Mouse (Mus musculus): Measurements from ENCODE around the gene Phf6. TPM values are rescaled to one million over a fixed set of nuclear protein-coding genes. Genes with fewer than 3 reads are reported as not detected.
"Not testable (repeated sequence)": the region's sequence is repeated elsewhere in the genome, so short reads cannot be mapped to it uniquely, and the experiment has no call there.

The Phf6 gene
- polyA plus RNA-seq, 1 experiment: 30.8 TPM

DNA sequence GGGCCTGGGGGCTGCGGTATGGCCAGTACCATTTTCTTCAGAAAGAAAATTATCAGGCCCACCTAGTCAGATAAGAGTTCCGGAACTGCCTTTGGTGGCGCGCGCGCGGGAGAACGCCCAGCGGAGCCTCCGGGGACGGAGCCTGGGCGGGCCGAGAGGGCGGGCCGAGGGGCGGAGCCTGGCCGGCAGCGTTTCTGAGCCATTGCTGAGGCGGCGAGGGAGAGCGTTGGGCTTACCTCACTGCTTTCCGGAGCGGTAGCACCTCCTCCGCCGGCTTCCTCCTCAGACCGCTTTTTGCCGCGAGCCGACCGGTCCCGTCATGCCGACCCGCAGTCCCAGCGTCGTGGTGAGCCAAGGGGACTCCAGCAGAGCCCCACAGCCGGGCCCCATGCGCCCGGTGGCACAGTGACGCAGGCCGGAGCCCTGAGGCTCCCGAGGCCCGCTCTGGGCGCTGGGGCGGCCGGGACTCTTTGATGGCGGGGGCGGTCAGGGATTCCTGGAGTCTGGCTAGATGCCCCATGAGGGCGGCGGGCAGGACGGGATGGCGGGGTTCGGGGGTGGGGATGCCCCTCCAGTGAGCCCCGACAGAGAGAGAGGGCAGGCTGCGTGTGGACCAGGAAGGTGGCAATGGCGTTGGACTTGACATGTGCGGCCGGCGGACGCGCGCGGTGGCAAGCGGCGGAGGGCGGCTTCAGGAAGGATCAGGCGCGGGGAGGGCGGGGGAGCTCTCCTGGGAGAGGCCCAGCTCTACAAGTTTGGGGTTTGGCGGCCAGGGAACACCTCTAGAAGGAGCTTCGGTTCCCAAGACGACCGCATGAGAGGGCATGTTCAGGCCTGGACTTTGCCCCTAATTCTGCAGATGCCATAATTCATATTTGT is 76.1 kb downstream of the Phf6 start, which contains the start of gene Hprt:
TSS of gene Hprt (plus strand) at position 233 of the 879 bp plus-strand sequence.
- no peaks in the 10 kb centered on the region for H3K4me1 ChIP-seq (ENCODE audit: control insufficient read depth, insufficient read depth, low read length)
- TF ChIP-seq CTCF (IDR thresholded peaks at IDR 0.05; ENCODE audit: low read depth, low read length) (no peak), POLR2A (IDR thresholded peaks at IDR 0.05; ENCODE audit: insufficient read depth, low read length) (peak; percentile 72), EP300 (IDR thresholded peaks at IDR 0.05; ENCODE audit: insufficient read depth, low read depth, low read length) (no peak)
- peak within 1 kb of the TSS; percentile 83 for H3K27ac ChIP-seq (ENCODE audit: insufficient read depth, low read length)
- H3K9me3 ChIP-seq (replicated peaks; ENCODE audit: control insufficient read depth, insufficient read depth, low read length, poor library complexity, severe bottlenecking): no peaks in the 10 kb centered on the region
- H3K27me3 ChIP-seq (ENCODE audit: control insufficient read depth, insufficient read depth, low read length, poor library complexity, severe bottlenecking): no peaks in the 10 kb centered on the region
- H3K9ac ChIP-seq (ENCODE audit: low read depth, poor library complexity, severe bottlenecking): peak within 1 kb of the TSS; percentile 97
- H3K4me3 ChIP-seq (ENCODE audit: low read depth, low read length): peak within 1 kb of the TSS; percentile 100
- H3K36me3 ChIP-seq (ENCODE audit: control insufficient read depth, insufficient read depth, low read length, poor library complexity, severe bottlenecking): no peaks in the 10 kb centered on the region

DNA sequence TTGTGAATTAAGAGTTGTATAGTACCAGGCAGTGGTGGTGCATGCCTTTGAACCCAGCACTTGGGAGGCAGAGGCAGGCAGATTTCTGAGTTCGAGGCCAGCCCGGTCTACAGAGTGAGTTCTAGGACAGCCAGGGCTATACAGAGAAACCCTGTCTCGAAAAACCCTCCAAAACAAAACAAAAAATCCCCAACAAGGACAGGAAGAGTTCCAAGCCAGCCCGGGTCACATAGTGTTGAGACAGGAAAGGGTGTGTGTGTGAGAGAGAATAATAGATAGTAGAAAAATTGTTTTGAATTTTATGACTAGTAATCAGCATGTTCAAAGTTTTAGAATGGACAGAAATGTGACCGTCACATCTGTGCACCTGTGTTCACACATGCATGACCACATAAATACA is 82.7 kb downstream of the Phf6 start:
- not testable (repeated sequence) for H3K27ac ChIP-seq (ENCODE audit: insufficient read depth, low read length); H3K27me3 ChIP-seq (ENCODE audit: control insufficient read depth, insufficient read depth, low read length, poor library complexity, severe bottlenecking)

GRCm38 (mm10) chrX:53004887-53005286 is 92.8 kb downstream of the Phf6 start:
- not testable (repeated sequence) for H3K36me3 ChIP-seq (ENCODE audit: control insufficient read depth, insufficient read depth, low read length, poor library complexity, severe bottlenecking); H3K9ac ChIP-seq (ENCODE audit: low read depth, poor library complexity, severe bottlenecking); H3K4me3 ChIP-seq (ENCODE audit: low read depth, low read length); H3K27ac ChIP-seq (ENCODE audit: insufficient read depth, low read length); H3K9me3 ChIP-seq (replicated peaks; ENCODE audit: control insufficient read depth, insufficient read depth, low read length, poor library complexity, severe bottlenecking); H3K27me3 ChIP-seq (ENCODE audit: control insufficient read depth, insufficient read depth, low read length, poor library complexity, severe bottlenecking); H3K4me1 ChIP-seq (ENCODE audit: control insufficient read depth, insufficient read depth, low read length)

More for the DNA sequence above, 82.7 kb downstream of the Phf6 start:
- not testable (repeated sequence) for H3K9ac ChIP-seq (ENCODE audit: low read depth, poor library complexity, severe bottlenecking); H3K4me3 ChIP-seq (ENCODE audit: low read depth, low read length); H3K36me3 ChIP-seq (ENCODE audit: control insufficient read depth, insufficient read depth, low read length, poor library complexity, severe bottlenecking); H3K9me3 ChIP-seq (replicated peaks; ENCODE audit: control insufficient read depth, insufficient read depth, low read length, poor library complexity, severe bottlenecking); H3K4me1 ChIP-seq (ENCODE audit: control insufficient read depth, insufficient read depth, low read length)

DNA sequence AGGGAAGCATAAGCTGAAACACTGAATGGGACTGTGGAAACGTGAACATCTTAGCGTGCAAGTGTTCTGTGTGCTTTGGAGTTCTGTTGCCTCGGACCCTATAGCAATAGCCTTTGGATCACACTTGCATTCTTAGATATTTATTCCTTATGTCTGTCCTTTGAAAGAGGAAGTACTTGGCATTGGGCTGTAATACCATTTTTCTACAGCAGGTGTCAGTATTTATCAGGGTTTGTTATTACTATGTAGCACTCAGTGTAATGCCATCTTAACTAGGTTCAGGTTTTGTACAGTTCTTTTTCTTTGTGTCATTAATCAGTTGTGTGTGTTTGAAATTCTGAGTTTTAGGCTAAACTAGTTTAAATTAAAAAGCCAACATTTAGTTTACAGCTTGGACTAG is 94.0 kb downstream of the Phf6 start:
- Histone ChIP-seq H3K4me3 (ENCODE audit: low read depth, low read length) (no peak overlapping the region), H3K36me3 (ENCODE audit: control insufficient read depth, insufficient read depth, low read length, poor library complexity, severe bottlenecking) (peaks cover 10% of the 10 kb centered on the region), H3K4me1 (ENCODE audit: control insufficient read depth, insufficient read depth, low read length) (no peaks in the 10 kb centered on the region), H3K27me3 (ENCODE audit: control insufficient read depth, insufficient read depth, low read length, poor library complexity, severe bottlenecking) (no peaks in the 10 kb centered on the region), H3K9me3 (replicated peaks; ENCODE audit: control insufficient read depth, insufficient read depth, low read length, poor library complexity, severe bottlenecking) (no peaks in the 10 kb centered on the region), H3K27ac (ENCODE audit: insufficient read depth, low read length) (no peak overlapping the region), H3K9ac (ENCODE audit: low read depth, poor library complexity, severe bottlenecking) (no peak overlapping the region)
- no peak for TF ChIP-seq EP300 (IDR thresholded peaks at IDR 0.05; ENCODE audit: insufficient read depth, low read depth, low read length)
- TF ChIP-seq POLR2A (IDR thresholded peaks at IDR 0.05; ENCODE audit: insufficient read depth, low read length): no peak
- TF ChIP-seq CTCF (IDR thresholded peaks at IDR 0.05; ENCODE audit: low read depth, low read length): no peak

Other genes starting within 250 kb of the Phf6 start
- gene Ccdc160, start 121.1 kb upstream of the Phf6 start, polyA plus RNA-seq (2011; ENCODE audit: insufficient read depth, insufficient read length, low read depth, missing spikeins): 4.3 and 6.0 TPM in 2 replicates
- gene Hprt, start 75.9 kb downstream of the Phf6 start, polyA plus RNA-seq (2011; ENCODE audit: insufficient read depth, insufficient read length, low read depth, missing spikeins): 250 and 254 TPM in 2 replicates